Mouse (Mus musculus): ENCODE results near the gene Tbccd1. TPM values are rescaled to one million over a fixed set of nuclear protein-coding genes. Genes with fewer than 3 reads are reported as not detected.

Gene Tbccd1
- polyA plus RNA-seq, 1 experiment from 2014 or later, result 19.5 TPM

DNA sequence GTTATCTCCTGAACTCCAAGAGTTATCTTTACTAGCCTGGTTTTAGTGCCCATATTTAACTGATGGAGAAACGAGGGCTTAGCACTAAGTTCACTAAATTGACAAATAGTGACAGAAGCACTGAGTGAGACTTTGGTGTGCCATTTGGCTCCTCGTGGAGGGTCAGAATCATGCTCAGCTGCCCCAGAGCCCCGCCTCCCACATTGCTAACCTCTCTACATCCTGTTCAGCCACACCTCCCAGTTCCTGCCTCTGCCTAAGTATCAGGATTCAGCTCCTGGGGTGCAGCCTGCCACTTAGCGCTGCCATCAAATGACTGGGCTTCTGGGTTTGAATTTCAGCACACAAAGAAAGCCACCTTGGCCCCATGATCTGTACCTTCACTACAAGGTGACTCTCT, 27.9 kb upstream of the Tbccd1 start:
- H3K9ac ChIP-seq (replicated peaks), result no peak overlapping the region
- no peak for ATAC-seq (ENCODE audit: low FRiP score)

DNA sequence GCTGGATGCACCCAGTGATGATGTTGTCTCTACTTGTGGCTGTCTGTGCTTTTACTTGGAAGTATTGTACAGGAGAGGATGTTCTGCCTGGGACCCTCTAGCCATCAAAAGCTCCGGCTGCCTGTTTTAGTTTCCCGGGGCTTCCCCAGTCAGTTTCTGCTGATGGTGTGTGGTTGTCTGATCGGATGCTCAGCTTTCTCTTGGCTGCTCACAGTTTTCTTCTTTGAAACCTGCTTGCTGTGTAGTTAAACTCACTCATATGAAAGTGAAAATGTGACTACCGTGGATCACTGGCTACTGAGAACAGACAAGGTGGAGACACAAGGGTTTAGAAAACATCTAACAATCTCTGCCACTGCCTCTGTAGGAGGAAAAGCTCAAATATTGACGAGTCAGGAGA, 26.0 kb upstream of the Tbccd1 start:
- no peak for ATAC-seq (ENCODE audit: low FRiP score)
- WGBS, result 86% methylated on average over 5 of the region's 5 CpGs
- no peaks in the 10 kb centered on the region for H3K36me3 ChIP-seq
- no peak overlapping the region for H3K9ac ChIP-seq (replicated peaks)
- H3K27me3 ChIP-seq (replicated peaks), result no peaks in the 10 kb centered on the region
- H3K4me2 ChIP-seq, result no peak overlapping the region
- no peak overlapping the region for H3K4me3 ChIP-seq (replicated peaks)
- H3K9me3 ChIP-seq (replicated peaks), result no peaks in the 10 kb centered on the region
- H3K4me1 ChIP-seq, result no peaks in the 10 kb centered on the region
- no peak overlapping the region for H3K27ac ChIP-seq (replicated peaks)

More for the DNA sequence above, 27.9 kb upstream of the Tbccd1 start:
- no peak overlapping the region for H3K4me3 ChIP-seq (replicated peaks)
- H3K9me3 ChIP-seq (replicated peaks), result no peaks in the 10 kb centered on the region
- H3K36me3 ChIP-seq, result no peaks in the 10 kb centered on the region
- H3K4me1 ChIP-seq, result no peaks in the 10 kb centered on the region
- no peak overlapping the region for H3K4me2 ChIP-seq
- no peak overlapping the region for H3K27ac ChIP-seq (replicated peaks)
- WGBS, result 51% methylated on average over 4 of the region's 4 CpGs
- H3K27me3 ChIP-seq (replicated peaks), result no peaks in the 10 kb centered on the region

DNA sequence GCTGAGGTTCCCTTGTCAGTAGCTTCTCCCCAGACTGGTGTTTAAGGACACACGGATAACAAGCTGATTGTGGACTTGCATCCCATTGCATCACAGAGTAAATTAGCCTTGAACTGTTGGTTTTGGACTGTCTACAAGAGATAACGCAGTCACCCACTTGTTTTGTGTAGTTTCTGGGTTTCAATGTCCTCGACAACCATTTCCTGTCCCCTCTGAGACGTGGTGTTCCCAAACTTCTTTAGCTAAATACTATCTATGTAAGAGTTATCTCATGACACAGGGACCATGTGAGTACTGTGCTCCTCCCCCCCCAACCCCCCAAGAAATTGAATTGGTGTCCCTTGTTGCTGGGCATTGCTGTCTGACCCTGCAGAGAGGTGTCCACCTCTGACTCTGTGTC, 24.0 kb upstream of the Tbccd1 start:
- 80% methylated on average over 4 of the region's 4 CpGs for WGBS

DNA sequence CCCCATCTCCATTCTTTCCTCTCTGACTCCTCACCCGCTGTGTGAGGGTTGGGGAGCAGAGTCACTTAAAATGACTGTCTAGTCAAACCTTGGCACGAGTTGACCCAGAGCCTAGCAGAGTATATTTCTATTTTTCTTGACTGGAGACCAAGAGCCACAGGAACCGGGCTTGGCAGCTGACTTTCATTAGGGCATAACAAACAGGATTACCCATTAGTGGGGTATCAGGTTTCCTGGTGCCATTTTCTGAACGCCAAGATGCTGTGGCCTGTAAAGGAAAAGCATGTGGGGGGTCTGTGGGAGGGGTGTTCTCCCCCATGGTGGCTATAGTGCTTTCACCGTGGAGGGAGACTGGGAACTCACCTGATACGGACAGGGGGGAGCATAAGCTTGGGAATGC, 23.4 kb upstream of the Tbccd1 start:
- H3K4me2 ChIP-seq, result no peak overlapping the region
- no peaks in the 10 kb centered on the region for H3K36me3 ChIP-seq
- no peaks in the 10 kb centered on the region for H3K4me1 ChIP-seq
- H3K4me3 ChIP-seq (replicated peaks), result no peak overlapping the region
- WGBS, result 33% methylated on average over 6 of the region's 6 CpGs
- H3K9ac ChIP-seq (replicated peaks), result no peak overlapping the region
- ATAC-seq (ENCODE audit: low FRiP score), result no peak
- no peaks in the 10 kb centered on the region for H3K9me3 ChIP-seq (replicated peaks)
- H3K27ac ChIP-seq (replicated peaks), result no peak overlapping the region
- H3K27me3 ChIP-seq (replicated peaks), result no peaks in the 10 kb centered on the region

More for the DNA sequence above, 24.0 kb upstream of the Tbccd1 start:
- Histone ChIP-seq H3K27ac (replicated peaks) (no peak overlapping the region), H3K9me3 (replicated peaks) (no peaks in the 10 kb centered on the region), H3K9ac (replicated peaks) (no peak overlapping the region), H3K4me1 (no peaks in the 10 kb centered on the region), H3K27me3 (replicated peaks) (no peaks in the 10 kb centered on the region), H3K4me2 (no peak overlapping the region), H3K4me3 (replicated peaks) (no peak overlapping the region), H3K36me3 (no peaks in the 10 kb centered on the region)
- ATAC-seq (ENCODE audit: low FRiP score), result no peak

DNA sequence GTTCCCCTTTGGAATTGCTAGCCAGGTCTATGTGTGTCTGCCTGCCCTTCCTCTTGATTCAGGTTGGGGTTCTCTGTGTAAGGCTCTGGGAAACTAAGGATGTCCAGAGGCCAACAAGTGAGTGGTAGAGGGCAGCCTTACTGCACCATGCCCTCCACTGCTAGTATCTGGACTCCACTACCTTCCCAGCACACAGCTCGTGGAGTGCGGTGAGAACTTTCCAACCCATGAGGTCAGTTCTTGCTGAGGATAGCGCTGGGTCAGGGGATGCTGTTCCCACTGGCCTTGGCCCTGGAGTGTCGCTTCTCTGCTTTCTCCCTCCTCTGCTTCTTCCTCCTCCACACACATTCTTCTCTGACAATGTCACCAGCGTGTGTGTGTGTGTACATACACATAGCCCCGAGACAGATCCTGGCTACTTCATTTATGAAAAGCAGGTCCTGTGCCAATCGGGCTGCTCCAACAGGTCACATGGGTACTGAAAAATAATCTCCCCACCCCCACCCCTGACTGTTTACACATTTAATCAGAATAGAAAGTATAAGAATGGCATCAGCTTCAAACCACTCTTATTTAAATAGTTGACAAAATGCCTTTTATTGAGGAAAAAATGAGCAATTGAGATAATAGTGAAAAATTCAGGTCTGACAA, 22.6 kb upstream of the Tbccd1 start:
- Histone ChIP-seq H3K4me2 (no peak overlapping the region), H3K4me3 (replicated peaks) (no peak overlapping the region), H3K9ac (replicated peaks) (no peak overlapping the region), H3K9me3 (replicated peaks) (no peaks in the 10 kb centered on the region), H3K27me3 (replicated peaks) (no peaks in the 10 kb centered on the region), H3K27ac (replicated peaks) (no peak overlapping the region), H3K4me1 (no peaks in the 10 kb centered on the region), H3K36me3 (no peaks in the 10 kb centered on the region)
- ATAC-seq (ENCODE audit: low FRiP score), result no peak
- WGBS, result 79% methylated on average over 7 of the region's 7 CpGs

DNA sequence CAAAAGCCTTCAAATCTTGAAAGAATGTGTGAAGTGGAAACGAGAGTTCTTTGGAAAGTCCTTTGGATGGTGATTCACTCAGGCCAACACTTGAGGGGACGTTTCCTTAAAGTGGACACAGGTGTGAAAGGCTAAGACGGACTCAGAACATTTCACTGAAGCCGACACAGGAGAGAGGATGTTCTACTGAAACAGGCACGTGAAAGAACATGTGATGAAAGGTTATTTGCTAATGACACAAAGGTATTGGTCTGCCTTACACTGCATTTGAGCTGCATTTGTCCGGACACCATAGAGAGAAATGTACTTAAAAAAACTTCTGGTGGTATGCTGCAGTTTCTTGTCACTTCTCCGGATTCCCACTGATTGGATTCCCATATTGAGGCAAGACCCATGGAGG, 21.2 kb upstream of the Tbccd1 start:
- H3K36me3 ChIP-seq, result peaks cover under 1% of the 10 kb centered on the region; the same call in 1 of the 2 replicates
- H3K4me2 ChIP-seq, result no peak overlapping the region
- WGBS, result 83% methylated on average over 7 of the region's 7 CpGs
- no peak for ATAC-seq (ENCODE audit: low FRiP score)
- no peak overlapping the region for H3K27ac ChIP-seq (replicated peaks)
- H3K4me1 ChIP-seq, result no peaks in the 10 kb centered on the region
- H3K27me3 ChIP-seq (replicated peaks), result no peaks in the 10 kb centered on the region
- no peaks in the 10 kb centered on the region for H3K9me3 ChIP-seq (replicated peaks)
- H3K9ac ChIP-seq (replicated peaks), result no peak overlapping the region
- no peak overlapping the region for H3K4me3 ChIP-seq (replicated peaks)

DNA sequence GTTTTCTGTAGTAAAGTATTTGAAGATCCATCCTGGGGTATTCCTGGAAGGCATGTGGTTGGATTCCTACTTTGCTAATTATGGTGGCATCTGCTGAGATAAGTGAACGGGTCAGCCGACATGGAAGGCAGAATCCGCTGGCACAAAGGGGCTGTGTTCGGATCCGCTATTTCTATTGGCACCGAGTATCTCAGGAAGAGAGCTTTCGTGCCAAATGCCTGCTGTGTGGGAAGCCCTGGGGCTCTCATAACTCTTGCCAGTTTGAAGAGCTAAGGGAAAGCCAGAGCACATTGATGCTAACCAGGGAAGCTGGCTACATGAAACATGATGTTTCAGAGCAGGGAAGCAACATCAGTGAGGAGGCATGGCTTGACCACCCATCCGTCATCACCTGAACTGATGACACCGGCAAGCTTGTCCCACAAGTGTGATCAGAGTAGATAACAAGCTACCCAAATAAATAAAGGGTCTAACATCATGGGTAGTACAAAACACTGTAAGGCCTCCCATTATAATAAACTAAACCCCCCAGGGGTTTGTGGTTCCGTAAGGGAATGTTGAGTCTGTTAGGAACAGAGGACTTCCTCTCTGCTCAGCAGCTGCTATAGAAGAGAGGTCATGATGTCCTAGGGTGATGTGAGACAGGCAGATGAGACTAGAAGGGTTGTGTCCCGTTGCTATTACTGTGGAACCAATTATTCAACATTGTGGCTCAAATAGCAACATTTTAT, 20.4 kb upstream of the Tbccd1 start:
- no peaks in the 10 kb centered on the region for H3K4me1 ChIP-seq
- H3K4me2 ChIP-seq, result no peak overlapping the region
- H3K36me3 ChIP-seq, result peaks cover 9% of the 10 kb centered on the region
- ATAC-seq (ENCODE audit: low FRiP score), result 0 out of 2 replicates have a peak, but pooled peaks have one; percentile 47
- H3K4me3 ChIP-seq (replicated peaks), result no peak overlapping the region
- no peak overlapping the region for H3K27ac ChIP-seq (replicated peaks)
- no peaks in the 10 kb centered on the region for H3K27me3 ChIP-seq (replicated peaks)
- no peak overlapping the region for H3K9ac ChIP-seq (replicated peaks)
- no peaks in the 10 kb centered on the region for H3K9me3 ChIP-seq (replicated peaks)
- WGBS, result 66% methylated on average over 11 of the region's 11 CpGs

DNA sequence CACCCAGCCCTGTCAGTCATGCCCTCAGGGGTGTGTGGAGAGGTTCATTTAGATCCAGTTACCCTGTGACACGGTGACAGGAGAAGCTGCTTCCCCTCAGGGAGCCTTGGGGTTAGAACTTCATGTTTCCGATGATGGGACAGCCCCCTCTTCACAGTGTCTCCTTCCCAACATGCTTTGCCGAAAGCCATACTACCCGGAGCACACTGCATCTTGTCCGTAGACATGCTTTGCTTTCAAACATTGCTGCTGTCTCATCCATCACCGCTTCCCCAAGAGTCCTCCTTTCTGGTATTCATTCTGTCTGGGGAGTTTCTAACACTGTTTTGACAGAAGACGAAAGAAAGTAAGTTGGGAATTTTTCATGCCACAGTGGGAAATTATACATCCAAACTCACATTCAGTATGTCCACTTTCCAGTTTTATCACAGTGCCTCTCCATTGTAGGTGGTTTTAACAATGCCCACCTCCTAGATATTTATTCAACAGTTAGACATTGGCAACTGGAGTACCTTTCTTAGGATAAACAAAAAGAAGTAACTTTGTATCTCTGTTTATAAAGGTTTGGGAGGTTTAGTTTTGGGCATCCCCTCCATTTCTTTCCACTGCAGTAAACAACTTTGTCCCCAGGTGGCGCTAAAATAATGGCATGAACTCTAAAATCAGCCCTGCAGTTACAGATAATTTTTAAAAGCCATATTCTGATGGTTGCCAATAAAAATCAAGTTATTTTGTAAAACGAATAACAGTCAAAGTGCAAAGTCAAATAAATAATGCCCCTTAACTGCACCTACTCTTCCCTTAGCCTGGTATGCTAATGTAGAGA, 19.0 kb upstream of the Tbccd1 start:
- Histone ChIP-seq H3K36me3 (peaks cover 23% of the 10 kb centered on the region), H3K9ac (replicated peaks) (no peak overlapping the region)
- WGBS, result 51% methylated on average over 9 of the region's 9 CpGs

DNA sequence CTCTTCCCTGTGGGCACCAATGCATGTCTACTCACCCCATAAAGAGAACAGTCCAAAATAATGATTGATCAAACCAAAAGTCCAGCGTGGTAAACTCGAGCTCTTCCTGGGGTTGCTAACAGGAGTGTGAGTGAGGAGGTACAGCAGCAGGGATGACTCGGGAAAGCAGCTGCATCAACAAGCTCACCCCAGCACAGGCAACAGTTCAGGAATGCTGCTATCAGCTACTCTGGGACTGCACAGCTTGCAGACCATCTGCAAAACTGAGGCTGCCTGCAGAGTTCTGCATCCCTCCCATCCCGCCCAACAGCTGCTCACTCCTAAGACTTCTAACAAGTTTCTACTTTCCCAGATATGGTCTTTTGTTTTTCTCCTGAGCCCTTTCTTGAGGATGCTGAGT, 15.9 kb upstream of the Tbccd1 start:
- H3K4me2 ChIP-seq, result no peak overlapping the region

More for the DNA sequence above, 19.0 kb upstream of the Tbccd1 start:
- H3K4me1 ChIP-seq, result no peaks in the 10 kb centered on the region
- no peaks in the 10 kb centered on the region for H3K27me3 ChIP-seq (replicated peaks)
- no peak for ATAC-seq (ENCODE audit: low FRiP score)
- H3K4me2 ChIP-seq, result no peak overlapping the region
- no peak overlapping the region for H3K4me3 ChIP-seq (replicated peaks)
- no peaks in the 10 kb centered on the region for H3K9me3 ChIP-seq (replicated peaks)
- H3K27ac ChIP-seq (replicated peaks), result no peak overlapping the region

DNA sequence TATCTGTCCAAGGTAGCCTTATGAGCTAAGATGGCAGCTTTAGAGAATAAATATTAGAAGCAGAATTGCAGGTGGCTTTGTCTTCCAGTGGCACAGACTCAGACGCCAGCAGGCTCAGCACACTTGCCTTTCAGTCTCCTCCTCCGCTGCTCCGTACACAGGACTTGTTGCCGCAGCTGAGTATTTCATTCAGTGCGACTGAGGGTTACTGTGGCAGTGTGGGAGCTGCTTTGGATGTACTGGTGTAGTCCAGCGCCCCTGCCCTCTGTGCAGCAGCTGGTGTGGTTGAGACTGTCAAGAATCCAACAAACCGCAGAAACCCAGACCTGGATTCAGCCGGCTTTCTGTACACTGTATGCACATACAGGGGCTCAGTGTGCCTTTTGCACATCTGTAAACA, 14.9 kb upstream of the Tbccd1 start:
- Histone ChIP-seq H3K4me2 (no peak overlapping the region), H3K27me3 (replicated peaks) (no peaks in the 10 kb centered on the region), H3K4me1 (no peaks in the 10 kb centered on the region), H3K4me3 (replicated peaks) (no peak overlapping the region), H3K9me3 (replicated peaks) (no peaks in the 10 kb centered on the region), H3K9ac (replicated peaks) (no peak overlapping the region), H3K36me3 (peaks cover 62% of the 10 kb centered on the region), H3K27ac (replicated peaks) (no peak overlapping the region)
- ATAC-seq (ENCODE audit: low FRiP score), result no peak
- 94% methylated on average over 8 of the region's 8 CpGs for WGBS

More for the DNA sequence above, 15.9 kb upstream of the Tbccd1 start:
- no peak overlapping the region for H3K27ac ChIP-seq (replicated peaks)
- H3K4me3 ChIP-seq (replicated peaks), result no peak overlapping the region
- H3K9me3 ChIP-seq (replicated peaks), result no peaks in the 10 kb centered on the region
- no peak overlapping the region for H3K9ac ChIP-seq (replicated peaks)
- no peaks in the 10 kb centered on the region for H3K27me3 ChIP-seq (replicated peaks)
- WGBS, result 73% methylated on average over 4 of the region's 4 CpGs
- ATAC-seq (ENCODE audit: low FRiP score), result no peak
- peaks cover 53% of the 10 kb centered on the region for H3K36me3 ChIP-seq
- H3K4me1 ChIP-seq, result no peaks in the 10 kb centered on the region

DNA sequence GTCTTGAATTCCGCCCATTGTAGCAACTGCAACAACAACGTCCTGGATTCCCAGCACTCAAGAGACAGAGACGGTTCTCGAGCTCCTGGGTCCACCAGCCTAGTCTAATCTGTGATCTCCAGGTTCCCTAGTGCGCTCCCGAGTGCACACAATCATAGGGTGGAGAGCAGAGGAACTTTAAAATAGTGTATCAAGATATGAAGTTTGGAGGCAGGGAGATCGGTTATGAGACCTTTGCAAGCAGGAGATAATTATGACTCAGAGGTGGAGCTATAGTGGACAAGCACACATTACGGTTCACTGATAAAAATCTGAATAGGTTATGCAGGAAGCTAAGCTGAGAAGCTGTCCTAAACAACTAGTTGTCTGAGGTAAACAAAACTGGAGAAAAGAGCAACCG, 696 bp downstream of the Tbccd1 start:
- WGBS, result 14% methylated on average over 9 of the region's 9 CpGs
- H3K4me2 ChIP-seq, result peak overlapping the region; percentile 69
- H3K36me3 ChIP-seq, result peaks cover 2% of the 10 kb centered on the region; the same call in 1 of the 2 replicates
- ATAC-seq (ENCODE audit: low FRiP score), result no peak
- H3K4me3 ChIP-seq (replicated peaks), result peak overlapping the region; percentile 96
- peak overlapping the region; percentile 51 for H3K9ac ChIP-seq (replicated peaks)
- peak overlapping the region; percentile 75 for H3K27ac ChIP-seq (replicated peaks)
- H3K9me3 ChIP-seq (replicated peaks), result no peaks in the 10 kb centered on the region
- peaks cover 20% of the 10 kb centered on the region for H3K4me1 ChIP-seq
- H3K27me3 ChIP-seq (replicated peaks), result no peaks in the 10 kb centered on the region
